Mouse (Mus musculus): ENCODE measurements around the gene Angel2.

DNA sequence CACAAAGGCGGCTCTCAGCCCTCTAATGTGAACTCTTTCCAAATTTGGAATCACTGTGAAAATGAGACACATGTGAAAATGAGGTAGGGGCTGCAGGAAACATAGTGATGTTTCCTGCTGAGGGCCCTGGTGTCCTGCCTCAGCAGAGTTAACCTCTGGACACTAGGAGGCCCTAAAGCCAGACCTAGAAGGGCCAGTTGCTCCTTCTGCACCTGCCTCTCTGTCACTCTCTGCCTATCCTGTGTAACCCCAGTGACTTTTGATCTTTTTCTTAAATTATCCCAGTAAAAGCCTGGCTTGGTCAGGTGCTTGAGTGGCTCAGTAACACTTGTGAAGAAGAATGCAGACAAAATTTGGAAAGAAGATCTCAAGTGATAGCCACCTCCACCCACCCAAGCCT, 49.9 kb downstream of the Angel2 start:
- TF ChIP-seq CTCF (IDR thresholded peaks at IDR 0.05; ENCODE audit: borderline replicate concordance, insufficient read depth, low read length): no peak
- no peak for TF ChIP-seq POLR2A (IDR thresholded peaks at IDR 0.05; ENCODE audit: low read depth, low read length)
